Mouse (Mus musculus) frontal cortex, adult 2 months (tissue): ENCODE measurements at regions not wholly inside any gene's neighbourhood (a gene's known extent, or its start where the extent isn't known, plus 50 kb on each side); places are given as distances from the start of the nearest gene placed in this dataset.

Experiments used
- DNase-seq, 2 experiments: peaks; one replicate each; pipeline ENCODE4 v3.0.0; 2022; ENCODE audit warnings: low spot score in 1 of 2; ENCODE audit errors: extremely low spot score in 1 of 2

- peak in 1 of 2 experiments; percentile 1 for DNase-seq
Observed at GRCm38 (mm10) chr8:97131285-97132017, 1243.1 kb upstream of the Got2 start.

GRCm38 (mm10) chr8:97130827-97131226 is 1242.5 kb upstream of the Got2 start:
- DNase-seq, result no peak

- no peak for DNase-seq
Observed at GRCm38 (mm10) chr8:97108719-97109391, 1220.5 kb upstream of the Got2 start.
